Mouse (Mus musculus) hematopoietic stem cell, adult 5-6 weeks (primary cell): ENCODE data around the gene Sf3b4. TPM values are rescaled to one million over a fixed set of nuclear protein-coding genes. Genes with fewer than 3 reads are reported as not detected.
A peak's percentile ranks its signal among the peaks of the same experiment; 100 is the strongest.
"Not testable (repeated sequence)": the region's sequence is repeated elsewhere in the genome, so short reads cannot be mapped to it uniquely, and the experiment has no call there.

Experiments used
- ATAC-seq, 2 experiments: fragments of 125-278 bp in 1 of 2; replicated peaks in 1 of 2; 2 replicates each; pipeline ENCODE4 v1.8.0; 2016 to 2017; ENCODE audit warnings: inconsistent platforms in 2 of 2, mild to moderate bottlenecking in 2 of 2, moderate number of reproducible peaks in 2 of 2, low read depth in 1 of 2, moderate TSS enrichment in 1 of 2; ENCODE audit not compliant: low FRiP score in 2 of 2, poor library complexity in 2 of 2, severe bottlenecking in 2 of 2, insufficient read depth in 1 of 2, low TSS enrichment in 1 of 2
- total RNA-seq: library from RNA; stranded (forward); fragments of 172-1452, 232-1000 nt; gene quantifications from 2 replicates; pipeline ENCODE4 v1.2.3, GENCODE M21; 2017

Gene Sf3b4
- total RNA-seq, 1 experiment from 2014 or later = 24.9 TPM

GRCm38 (mm10) chr3:96170276-96170675 is 1.9 kb upstream of the Sf3b4 start:
- no peak for ATAC-seq

GRCm38 (mm10) chr3:96170976-96171545 is 1.1 kb upstream of the Sf3b4 start:
- no peak for ATAC-seq

GRCm38 (mm10) chr3:96171583-96172196 is 442 bp upstream of the Sf3b4 start:
- no peak for ATAC-seq

GRCm38 (mm10) chr3:96173185-96173584 is 1.1 kb downstream of the Sf3b4 start:
- no peak for ATAC-seq

- ATAC-seq = not testable (repeated sequence)
Observed at GRCm38 (mm10) chr3:96174042-96174441, 1.9 kb downstream of the Sf3b4 start.

GRCm38 (mm10) chr3:96175251-96175650 is 3.1 kb downstream of the Sf3b4 start:
- ATAC-seq = no peak

- no peak for ATAC-seq
Observed at GRCm38 (mm10) chr3:96178427-96178826, 6.3 kb downstream of the Sf3b4 start.

- no peak for ATAC-seq
Observed at GRCm38 (mm10) chr3:96178902-96179301, 6.8 kb downstream of the Sf3b4 start.

GRCm38 (mm10) chr3:96179531-96179930 is 7.4 kb downstream of the Sf3b4 start:
- no peak for ATAC-seq

GRCm38 (mm10) chr3:96180727-96181477 is 8.8 kb downstream of the Sf3b4 start, which contains the start of gene Sv2a:
TSS of gene Sv2a (plus strand) at chr3:96181151.
- peak in 1 of 2 experiments; percentile 22; a peak in 1 of 4 replicates for ATAC-seq

GRCm38 (mm10) chr3:96181510-96182381 is 9.6 kb downstream of the Sf3b4 start:
- ATAC-seq = no peak

GRCm38 (mm10) chr3:96182382-96182776 is 10.2 kb downstream of the Sf3b4 start:
- ATAC-seq = no peak

GRCm38 (mm10) chr3:96192977-96193376 is 20.8 kb downstream of the Sf3b4 start:
- no peak for ATAC-seq

- peak; percentile 25 to 28; a peak in 1 of 4 replicates for ATAC-seq
Observed at GRCm38 (mm10) chr3:96194966-96195365, 22.8 kb downstream of the Sf3b4 start.

GRCm38 (mm10) chr3:96195616-96196313 is 23.6 kb downstream of the Sf3b4 start:
- ATAC-seq = no peak

- ATAC-seq = no peak
Observed at GRCm38 (mm10) chr3:96196437-96197128, 24.5 kb downstream of the Sf3b4 start.
